Mouse (Mus musculus) mature B cell (primary cell): Measurements from ENCODE around the gene Gm21677.
"Not testable (repeated sequence)": the region's sequence is repeated elsewhere in the genome, so short reads cannot be mapped to it uniquely, and the experiment has no call there.

ENCODE experiments used
- in situ Hi-C: fragments of 300-500 bp; cut with MboI; formaldehyde crosslinking; loops from 2 replicates; pipeline ENCODE4 v1.14.3; 2019

Gm21677 gene

DNA sequence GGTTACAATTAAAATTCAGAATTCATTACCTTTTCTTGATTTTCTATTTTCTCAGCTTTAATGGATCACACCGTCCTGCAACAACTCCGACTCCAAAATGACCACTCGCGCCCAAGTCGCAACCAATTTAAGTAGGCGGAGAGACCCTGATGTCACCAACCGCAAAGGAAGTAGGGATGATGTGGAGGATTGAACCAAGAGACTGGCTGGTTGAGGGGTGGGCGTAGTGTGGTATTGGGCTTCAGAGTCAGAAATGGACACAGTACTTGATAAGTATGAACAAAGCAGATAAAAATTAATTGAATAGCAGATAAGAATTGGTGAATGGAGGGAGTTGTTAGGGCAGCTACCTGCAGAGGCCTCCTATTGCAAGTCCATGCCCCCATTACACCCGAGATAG lies at the start of gene Gm21677:
Gm21677 (minus strand) TSS at position 101 of the 400 bp plus-strand sequence.
- in situ Hi-C loops: not testable (repeated sequence)

DNA sequence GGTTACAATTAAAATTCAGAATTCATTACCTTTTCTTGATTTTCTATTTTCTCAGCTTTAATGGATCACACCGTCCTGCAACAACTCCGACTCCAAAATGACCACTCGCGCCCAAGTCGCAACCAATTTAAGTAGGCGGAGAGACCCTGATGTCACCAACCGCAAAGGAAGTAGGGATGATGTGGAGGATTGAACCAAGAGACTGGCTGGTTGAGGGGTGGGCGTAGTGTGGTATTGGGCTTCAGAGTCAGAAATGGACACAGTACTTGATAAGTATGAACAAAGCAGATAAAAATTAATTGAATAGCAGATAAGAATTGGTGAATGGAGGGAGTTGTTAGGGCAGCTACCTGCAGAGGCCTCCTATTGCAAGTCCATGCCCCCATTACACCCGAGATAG lies 39.0 kb upstream of the Gm21677 start, which contains the start of gene Gm21693:
Gm21693 (minus strand) TSS at position 101 of the 400 bp plus-strand sequence.
- in situ Hi-C loops: not testable (repeated sequence)

DNA sequence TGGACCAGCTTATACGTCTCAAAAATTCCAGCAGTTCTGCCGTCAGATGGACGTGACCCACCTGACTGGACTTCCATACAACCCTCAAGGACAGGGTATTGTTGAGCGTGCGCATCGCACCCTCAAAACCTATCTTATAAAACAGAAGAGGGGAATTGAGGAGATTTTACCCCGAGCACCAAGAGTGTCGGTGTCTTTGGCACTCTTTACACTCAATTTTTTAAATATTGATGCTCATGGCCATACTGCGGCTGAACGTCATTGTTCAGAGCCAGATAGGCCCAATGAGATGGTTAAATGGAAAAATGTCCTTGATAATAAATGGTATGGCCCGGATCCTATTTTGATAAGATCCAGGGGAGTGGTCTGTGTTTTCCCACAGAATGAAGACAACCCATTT lies 34.4 kb upstream of the Gm21677 start:
- in situ Hi-C loops: not testable (repeated sequence)
